Mouse (Mus musculus): Measurements from ENCODE around the gene Lst1. TPM values are rescaled to one million over a fixed set of nuclear protein-coding genes. Genes with fewer than 3 reads are reported as not detected.

Lst1 gene
- total RNA-seq, 2 experiments from 2014 or later: 0.78 TPM; not detected in 1

Small RNAs within 50 kb of the gene (microRNA-seq; reads per million reads assigned to microRNA genes)
- gene Mir6973a (ENCODE audit: borderline replicate concordance in 2 of 2) (0 reads per million in 2 experiments), gene Mir6974 (ENCODE audit: borderline replicate concordance in 2 of 2) (0 reads per million in 2 experiments)

Other genes starting within 250 kb of the Lst1 start
- gene Hspa1b, start 229.2 kb downstream of the Lst1 start, total RNA-seq (2021): 1 to 10 TPM; 4.4 to 6.7 TPM
- not detected for gene Gm20481, start 218.5 kb downstream of the Lst1 start, total RNA-seq (2021)
- 1 to 10 TPM; 5.9 to 8.1 TPM for gene Hspa1a, start 216.3 kb downstream of the Lst1 start, total RNA-seq (2021)
- gene Hspa1l, start 215.7 kb downstream of the Lst1 start, total RNA-seq (2021): 10 to 100 TPM; 21.5 to 31.8 TPM
- gene Lsm2, start 206.6 kb downstream of the Lst1 start, total RNA-seq (2021): 10 to 100 TPM; 15.0 to 15.4 TPM
- gene Vars, start 187.5 kb downstream of the Lst1 start, total RNA-seq (2021): 10 to 100 TPM; 29.4 to 31.2 TPM
- 1 to 10 TPM; 9.0 to 9.6 TPM for gene Vwa7, start 171.9 kb downstream of the Lst1 start, total RNA-seq (2021)
- gene Sapcd1, start 160.4 kb downstream of the Lst1 start, total RNA-seq (2021): under 1 TPM in 1 of 2 experiments, not detected in 1; 0.31 TPM
- gene Msh5, start 141.7 kb downstream of the Lst1 start, total RNA-seq (2021): under 1 TPM; 0.67 to 0.72 TPM
- gene Clic1, start 138.5 kb downstream of the Lst1 start, total RNA-seq (2021): 10 to 100 TPM; 12.4 to 18.6 TPM
- 10 to 100 TPM; 11.1 to 13.3 TPM for gene Ddah2, start 129.4 kb downstream of the Lst1 start, total RNA-seq (2021)
- not detected for gene Ly6g6c, start 123.1 kb downstream of the Lst1 start, total RNA-seq (2021)
- not detected for gene Mpig6b, start 122.3 kb downstream of the Lst1 start, total RNA-seq (2021)
- gene Ly6g6e, start 111.5 kb downstream of the Lst1 start, total RNA-seq (2021): not detected
- under 1 TPM; 0.51 to 0.72 TPM for gene Ly6g6d, start 110.4 kb downstream of the Lst1 start, total RNA-seq (2021)
- gene Ly6g6f, start 102.8 kb downstream of the Lst1 start, total RNA-seq (2021): not detected
- 10 to 100 TPM; 61.9 to 62.4 TPM for gene Abhd16a, start 99.2 kb downstream of the Lst1 start, total RNA-seq (2021)
- not detected for gene Ly6g5c, start 80.2 kb downstream of the Lst1 start, total RNA-seq (2021)
- gene Ly6g5b, start 73.0 kb downstream of the Lst1 start, total RNA-seq (2021): not detected
- gene Gpank1, start 67.0 kb downstream of the Lst1 start, total RNA-seq (2021): 1 to 10 TPM; 7.1 to 8.4 TPM
- 100 to 1,000 TPM; 149 to 158 TPM for gene Csnk2b, start 66.4 kb downstream of the Lst1 start, total RNA-seq (2021)
- 10 to 100 TPM; 19.5 to 22.6 TPM for gene D17H6S53E, start 62.1 kb downstream of the Lst1 start, total RNA-seq (2021)
- not detected for gene Apom, start 56.4 kb downstream of the Lst1 start, total RNA-seq (2021)
- 100 to 1,000 TPM; 180 to 197 TPM for gene Bag6, start 53.3 kb downstream of the Lst1 start, total RNA-seq (2021)
- 100 to 1,000 TPM in 1 of 2 experiments, 10 to 100 TPM in 1; 93.3 to 102 TPM for gene Prrc2a, start 23.5 kb downstream of the Lst1 start, total RNA-seq (2021)
- 1 to 10 TPM in 1 of 2 experiments, under 1 TPM in 1; 0.97 to 1.4 TPM for gene Aif1, start 12.4 kb downstream of the Lst1 start, total RNA-seq (2021)
- gene Ltb, start 6.0 kb upstream of the Lst1 start, total RNA-seq (2021): not detected
- gene Tnf, start 13.6 kb upstream of the Lst1 start, total RNA-seq (2021): under 1 TPM in 1 of 2 experiments, not detected in 1; 0.18 TPM
- gene Lta, start 16.9 kb upstream of the Lst1 start, total RNA-seq (2021): under 1 TPM in 1 of 2 experiments, not detected in 1; 0.32 TPM
- gene Gm16181, start 32.4 kb upstream of the Lst1 start, total RNA-seq (2021): under 1 TPM in 1 of 2 experiments, not detected in 1; 0.70 TPM
- 1 to 10 TPM; 1.9 to 2.3 TPM for gene Atp6v1g2, start 45.2 kb upstream of the Lst1 start, total RNA-seq (2021)
- gene Nfkbil1, start 47.4 kb upstream of the Lst1 start, total RNA-seq (2021): 1 to 10 TPM; 5.6 to 6.8 TPM
- 10 to 100 TPM; 71.5 to 79.1 TPM for gene Ddx39b, start 53.3 kb upstream of the Lst1 start, total RNA-seq (2021)
- gene H2-D1, start 74.3 kb upstream of the Lst1 start, total RNA-seq (2021): 10 to 100 TPM; 30.2 to 57.3 TPM
- under 1 TPM; 0.20 to 0.86 TPM for gene H2-Q1, start 132.0 kb upstream of the Lst1 start, total RNA-seq (2021)
- gene H2-Q2, start 153.8 kb upstream of the Lst1 start, total RNA-seq (2021): under 1 TPM; 0.36 to 0.78 TPM
- gene H2-Q4, start 191.2 kb upstream of the Lst1 start, total RNA-seq (2021): 1 to 10 TPM; 2.2 to 3.9 TPM
- not detected for gene H2-Q6, start 236.4 kb upstream of the Lst1 start, total RNA-seq (2021)